Mouse (Mus musculus) gastrocnemius, adult 2 months (tissue): ENCODE measurements at regions not wholly inside any gene's neighbourhood (a gene's known extent, or its start where the extent isn't known, plus 50 kb on each side); places are given as distances from the start of the nearest gene placed in this dataset.

Experiments
- DNase-seq: peaks from one replicate; pipeline ENCODE4 v3.0.0; 2022
- H3K27ac ChIP-seq: fragments of 200-600 bp; 2 replicates; pipeline ENCODE4 v1.8.1; 2022; ENCODE audit warnings: mild to moderate bottlenecking
- H3K4me3 ChIP-seq: fragments of 200-600 bp; 2 replicates; pipeline ENCODE4 v1.8.1; 2022; ENCODE audit warnings: mild to moderate bottlenecking, moderate library complexity
- CTCF ChIP-seq: fragments of 200-600 bp; IDR thresholded peaks from 2 replicates; pipeline ENCODE4 v1.8.1; 2022; ENCODE audit warnings: antibody characterized with exemption, mild to moderate bottlenecking, moderate library complexity
- intact Hi-C: fragments of 180-260 bp; cut with DNase I; formaldehyde crosslinking; loops from one replicate; pipeline ENCODE4 v1.15.1; 2025

DNA sequence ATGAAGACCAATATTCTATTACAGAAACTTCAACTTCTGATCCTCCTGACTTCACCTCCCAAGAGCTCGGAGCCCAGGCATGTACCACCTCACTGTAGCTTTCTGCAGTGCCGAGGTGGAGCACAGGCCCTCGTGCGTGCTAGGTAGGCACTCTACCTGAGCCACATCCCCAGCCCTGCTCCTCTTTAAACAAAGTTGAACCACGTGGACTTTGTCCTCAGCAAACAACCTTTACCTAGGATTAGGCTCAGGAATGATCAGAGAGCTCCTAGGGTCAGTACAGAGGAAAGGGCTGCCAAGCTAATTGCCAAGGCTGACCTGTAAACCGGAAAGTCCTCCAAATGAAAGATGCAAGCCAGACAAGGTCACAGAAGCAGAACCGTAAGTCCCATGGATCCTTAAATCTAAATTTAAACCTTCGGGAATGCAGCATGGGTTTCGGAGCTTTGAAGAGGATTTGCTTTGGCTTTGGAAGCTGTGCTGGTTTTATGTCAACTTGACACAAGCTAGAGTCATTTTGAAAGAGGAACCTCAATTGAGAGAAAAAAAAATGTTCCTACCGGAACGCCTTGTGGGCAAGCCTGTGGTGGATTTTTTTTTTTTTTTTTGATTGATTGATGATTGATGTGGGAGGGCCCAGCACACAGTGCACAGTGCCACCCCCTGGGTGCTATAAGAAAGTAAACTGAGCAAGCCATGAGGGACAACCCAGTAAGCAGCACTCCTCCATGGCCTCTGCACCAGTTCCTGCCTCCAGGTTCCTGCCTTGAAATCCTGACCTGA, 69.5 kb upstream of the Rybp start:
- TF ChIP-seq CTCF = no peak
- DNase-seq = no peak
- Histone ChIP-seq H3K27ac (no peak overlapping the region), H3K4me3 (no peak overlapping the region)
- intact Hi-C loops = no loop called here

GRCm38 (mm10) chr6:100355858-100356257, 68.6 kb upstream of the Rybp start:
- intact Hi-C loops = no loop called here
- Histone ChIP-seq H3K27ac (no peak overlapping the region), H3K4me3 (no peak overlapping the region)
- DNase-seq = no peak
- no peak for TF ChIP-seq CTCF

GRCm38 (mm10) chr6:100347481-100347880, 60.2 kb upstream of the Rybp start:
- no peak for DNase-seq
- no peak for TF ChIP-seq CTCF
- no peak overlapping the region for H3K4me3 ChIP-seq
- intact Hi-C loops = no loop called here
- no peak overlapping the region for H3K27ac ChIP-seq

GRCm38 (mm10) chr6:100345073-100345472, 57.8 kb upstream of the Rybp start:
- intact Hi-C loops = no loop called here
- no peak for DNase-seq
- Histone ChIP-seq H3K27ac (no peak overlapping the region), H3K4me3 (no peak overlapping the region)
- no peak for TF ChIP-seq CTCF

DNA sequence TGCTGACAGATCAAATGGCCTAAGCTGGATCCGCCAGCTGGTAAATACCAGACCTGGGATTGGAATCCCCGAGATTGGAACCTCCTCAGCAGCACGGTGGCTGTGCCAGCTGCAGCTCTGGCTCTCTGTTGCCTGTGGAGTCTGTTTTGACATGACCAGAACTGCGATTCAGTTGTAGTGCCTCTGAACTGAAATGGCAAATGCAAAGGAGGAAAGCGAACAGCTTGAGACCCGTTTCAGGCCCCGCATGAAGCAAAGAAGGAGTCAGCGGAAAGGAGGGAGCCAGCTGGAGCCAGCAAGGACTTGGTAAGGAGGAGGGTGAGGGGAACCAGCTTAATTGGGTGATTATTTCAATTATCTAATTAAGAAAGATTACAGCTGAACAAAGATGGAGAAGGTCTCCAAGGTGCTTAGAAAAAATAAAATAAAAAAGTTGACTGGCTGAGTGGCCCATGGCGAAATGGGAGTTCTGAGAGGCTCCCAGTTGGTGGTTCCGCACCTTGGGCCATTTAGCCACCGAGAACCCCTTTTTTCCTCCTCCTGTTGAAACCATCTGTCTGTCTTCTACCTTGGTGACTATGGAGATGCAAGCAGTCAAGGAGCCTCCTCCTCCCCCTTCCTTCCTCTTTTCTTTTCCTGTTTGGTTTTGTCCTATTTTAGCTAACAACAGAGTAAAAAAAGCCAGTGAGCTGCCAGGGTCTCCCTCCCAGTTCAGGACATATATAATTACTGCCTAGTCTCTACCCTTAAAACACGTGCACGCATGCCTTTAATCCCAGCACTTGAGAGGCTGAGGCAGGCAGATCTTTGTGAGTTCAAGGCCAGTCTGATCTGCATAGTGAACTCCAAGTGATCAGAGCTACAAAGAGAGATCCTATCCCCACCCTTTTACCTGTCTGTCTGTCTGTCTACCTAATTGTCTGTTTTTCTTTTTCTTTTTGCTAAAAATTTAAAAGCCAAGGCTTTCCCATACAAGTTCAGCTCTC, 54.3 kb upstream of the Rybp start:
- no peak for TF ChIP-seq CTCF
- Histone ChIP-seq H3K27ac (no peak overlapping the region), H3K4me3 (no peak overlapping the region)
- intact Hi-C loops = no loop called here
- DNase-seq = no peak

GRCm38 (mm10) chr6:100338291-100338690, 51.0 kb upstream of the Rybp start:
- intact Hi-C loops = no loop called here
- Histone ChIP-seq H3K4me3 (no peak overlapping the region), H3K27ac (no peak overlapping the region)
- DNase-seq = no peak
- TF ChIP-seq CTCF = no peak
